Mouse (Mus musculus) thymus, adult 2 months (tissue): ENCODE data around the gene Borcs7.

Source experiments
- CTCF ChIP-seq: fragments of 200-500 bp; IDR thresholded peaks from 2 replicates; pipeline ENCODE4 v1.5.1; 2012; ENCODE audit warnings: mild to moderate bottlenecking, control low read depth, low read length, moderate library complexity, borderline replicate concordance; ENCODE audit not compliant: control insufficient read depth, poor library complexity, insufficient read depth; ENCODE audit errors: extremely low read depth
- POLR2A ChIP-seq: fragments of 200-500 bp; IDR thresholded peaks from 2 replicates; pipeline ENCODE4 v1.6.1; 2012; ENCODE audit warnings: mild to moderate bottlenecking, low read length, control low read depth, moderate library complexity; ENCODE audit not compliant: control insufficient read depth, poor library complexity, insufficient read depth; ENCODE audit errors: extremely low read depth

GRCm38 (mm10) chr19:46656151-46656840, 33.4 kb upstream of the Borcs7 start:
- no peak for TF ChIP-seq POLR2A
- no peak for TF ChIP-seq CTCF
